25 mouse cellular contexts compared by ENCODE assay signal in genomic region chr8:64676381-64676780, GRCm38 (mm10). TPM values are rescaled to one million over a fixed set of nuclear protein-coding genes. Genes with fewer than 3 reads are reported as not detected.
DNase-seq lines count a peak whose midpoint lies in the region; ATAC-seq and TF ChIP-seq lines count a peak whose summit lies in the region.
"Had no signal": no experiment of that assay in that cellular context is flagged by ENCODE, and none has a peak within 500 bp of the region (broad histone marks: within the 10 kb centered on the region; RNA-seq: fewer than 3 reads in every experiment).

No protein-coding gene starts in this region.

- H3K9me3 ChIP-seq in midbrain, embryonic 12.5 days: no peaks in the 10 kb centered on the region
- no peaks in the 10 kb centered on the region for H3K9me3 ChIP-seq in midbrain, embryonic 13.5 days
- H3K9me3 ChIP-seq: heart, embryonic 10.5 days; hindbrain, embryonic 13.5 days; neural tube, embryonic 13.5 days had no signal

- no peak overlapping the region for H3K27ac ChIP-seq in heart, adult 2 months
- no peak overlapping the region for H3K27ac ChIP-seq in midbrain, embryonic 12.5 days (replicated peaks)
- H3K27ac ChIP-seq in midbrain, embryonic 13.5 days: no peak overlapping the region
- H3K27ac ChIP-seq: forebrain, embryonic 13.5 days; heart, embryonic 10.5 days; hindbrain, embryonic 13.5 days; liver, embryonic 14.5 days; neural tube, embryonic 13.5 days had no signal

- TF ChIP-seq POLR2A in heart, adult 2 months (IDR thresholded peaks at IDR 0.05; ENCODE audit: insufficient read depth, low read depth, low read length): no peak

- no peak overlapping the region for H3K4me2 ChIP-seq in midbrain, embryonic 12.5 days (replicated peaks)
- H3K4me2 ChIP-seq in midbrain, embryonic 13.5 days (replicated peaks): no peak overlapping the region
- H3K4me2 ChIP-seq: forebrain, embryonic 13.5 days; heart, embryonic 15.5 days; hindbrain, embryonic 13.5 days; neural tube, embryonic 13.5 days had no signal

- TF ChIP-seq EP300 in heart, adult 2 months (IDR thresholded peaks at IDR 0.05; ENCODE audit: insufficient read depth, low read depth, low read length): no peak

- TF ChIP-seq CTCF in heart, adult 2 months (IDR thresholded peaks at IDR 0.05): peak; percentile 36

- WGBS in heart, adult 2 months: 82% methylated on average over 2 of the region's 2 CpGs
- WGBS in midbrain, embryonic 12.5 days: 78% methylated on average over 2 of the region's 2 CpGs
- WGBS in midbrain, embryonic 13.5 days: 91% methylated on average over 2 of the region's 2 CpGs

- no peaks in the 10 kb centered on the region for H3K4me1 ChIP-seq in heart, adult 2 months (ENCODE audit: control insufficient read depth, insufficient read depth, low read length)
- peaks cover 4% of the 10 kb centered on the region for H3K4me1 ChIP-seq in midbrain, embryonic 12.5 days
- H3K4me1 ChIP-seq in midbrain, embryonic 13.5 days (replicated peaks): peaks cover 8% of the 10 kb centered on the region; the same call in 1 of the 2 replicates
- H3K4me1 ChIP-seq: forebrain, embryonic 13.5 days; heart, embryonic 10.5 days had no signal

- no peaks in the 10 kb centered on the region for H3K36me3 ChIP-seq in heart, adult 2 months (ENCODE audit: control insufficient read depth, insufficient read depth, low read length)
- H3K36me3 ChIP-seq in midbrain, embryonic 12.5 days: peaks cover 8% of the 10 kb centered on the region; the same call in 1 of the 2 replicates
- H3K36me3 ChIP-seq in midbrain, embryonic 13.5 days: peaks cover 9% of the 10 kb centered on the region; the same call in 1 of the 2 replicates
- H3K36me3 ChIP-seq: heart, embryonic 10.5 days; heart, embryonic 15.5 days had no signal

- H3K27me3 ChIP-seq in heart, adult 2 months (ENCODE audit: control insufficient read depth, insufficient read depth, low read length): no peaks in the 10 kb centered on the region
- H3K27me3 ChIP-seq in midbrain, embryonic 12.5 days: no peaks in the 10 kb centered on the region
- no peaks in the 10 kb centered on the region for H3K27me3 ChIP-seq in midbrain, embryonic 13.5 days
- H3K27me3 ChIP-seq: CH12.LX; forebrain, embryonic 13.5 days; heart, embryonic 15.5 days; hindbrain, embryonic 13.5 days; neural tube, embryonic 13.5 days had no signal

- 0 out of 2 replicates have a peak, but pooled peaks have one; percentile 38 for ATAC-seq in midbrain, embryonic 12.5 days (ENCODE audit: low FRiP score, low read depth)
- no peak for ATAC-seq in midbrain, embryonic 13.5 days
- ATAC-seq: forebrain, embryonic 13.5 days; intestine, postnatal 0 days had no signal

- no peak for DNase-seq in heart, adult 2 months
- DNase-seq in heart, adult 18-20 months: no peak
- DNase-seq in ES-CJ7 (ENCODE audit: low read depth, low spot score) (peak; percentile 33), R1 (ENCODE audit: low read depth, low spot score) (peak; percentile 52), adipocyte (ENCODE audit: low spot score) (no peak)
- no peak for DNase-seq in right cerebral cortex, adult 2 months (ENCODE audit: low spot score in 2 of 2)
- DNase-seq: adrenal gland, postnatal 25 days; cerebellum, adult 11-12 months; cerebellum, postnatal 14 days; kidney, postnatal 25 days; layer of hippocampus, postnatal 36 days; liver; lung, adult 2 months; lung, postnatal 10 days; thymus, postnatal 14 days had no signal

- no peak overlapping the region for H3K9ac ChIP-seq in heart, adult 2 months (ENCODE audit: low read depth, low read length)
- no peak overlapping the region for H3K9ac ChIP-seq in midbrain, embryonic 12.5 days (replicated peaks)
- no peak overlapping the region for H3K9ac ChIP-seq in midbrain, embryonic 13.5 days (replicated peaks)
- H3K9ac ChIP-seq: forebrain, embryonic 13.5 days; heart, embryonic 15.5 days; hindbrain, embryonic 13.5 days; liver, embryonic 14.5 days; neural tube, embryonic 13.5 days had no signal

- no peak overlapping the region for H3K4me3 ChIP-seq in heart, adult 2 months
- no peak overlapping the region for H3K4me3 ChIP-seq in midbrain, embryonic 12.5 days
- no peak overlapping the region for H3K4me3 ChIP-seq in midbrain, embryonic 13.5 days (replicated peaks)
- H3K4me3 ChIP-seq: forebrain, embryonic 13.5 days; heart, embryonic 10.5 days; heart, embryonic 15.5 days; hindbrain, embryonic 13.5 days; neural tube, embryonic 13.5 days had no signal

- intact Hi-C loops in heart, adult 2 months (cut with DNase I): no loop called here

- H3K79me2 ChIP-seq in heart, adult 2 months (replicated peaks; ENCODE audit: control insufficient read depth, insufficient read depth, low read length): no peaks in the 10 kb centered on the region

RNA-seq across cellular contexts. Expression of gene Cpe, which starts 16.5 kb away (rescaled TPM):
- total RNA-seq in heart, adult 2 months (2021): 100 to 1,000 TPM; 241 to 256 TPM
- 112 and 149 TPM in 2 replicates for polyA plus RNA-seq in heart, adult 2 months (2012; rRNA removed)
- 100 to 1,000 TPM; 259 to 260 TPM for total RNA-seq in heart, adult 18-20 months (2021)
- polyA plus RNA-seq in midbrain, embryonic 12.5 days (2016; fragmentation: Nextera tagmentation; extraction: Ambion mirVana): 426 and 488 TPM in 2 replicates
- 676 and 719 TPM in 2 replicates for polyA plus RNA-seq in midbrain, embryonic 13.5 days (2015; fragmentation: Nextera tagmentation; extraction: Ambion mirVana)

RNA-seq across cellular contexts. Expression of gene Msmo1, which starts 57.2 kb away (rescaled TPM):
- 1 to 10 TPM; 6.6 to 9.6 TPM for total RNA-seq in heart, adult 2 months (2021)
- 4.1 and 9.1 TPM in 2 replicates for polyA plus RNA-seq in heart, adult 2 months (2012; rRNA removed)
- 1 to 10 TPM; 7.9 TPM for total RNA-seq in heart, adult 18-20 months (2021)
- 204 and 212 TPM in 2 replicates for polyA plus RNA-seq in midbrain, embryonic 12.5 days (2016; fragmentation: Nextera tagmentation; extraction: Ambion mirVana)
- 155 and 168 TPM in 2 replicates for polyA plus RNA-seq in midbrain, embryonic 13.5 days (2015; fragmentation: Nextera tagmentation; extraction: Ambion mirVana)

Comparison
In these comparisons a context has a peak if more than half of its experiments do, and no peak if none do; other contexts are left out.
1. DNase-seq: peak in ES-CJ7 (single experiment) and R1 (single experiment); none in heart, adult 2 months (0 of 2), heart, adult 18-20 months (0 of 2), right cerebral cortex, adult 2 months (0 of 2) and adipocyte (single experiment).
2. RNA of gene Msmo1, which starts 57.2 kb away (polyA plus RNA-seq): 204 to 212 TPM in midbrain, embryonic 12.5 days and 155 to 168 TPM in midbrain, embryonic 13.5 days; 4.1 to 9.1 TPM in heart, adult 2 months; every median in the first group is over 10 times any median in the second.